Mouse (Mus musculus) macrophage (primary cell): ENCODE results near the gene Cd300lb. TPM values are rescaled to one million over a fixed set of nuclear protein-coding genes. Genes with fewer than 3 reads are reported as not detected.

Experiments
- H3K27ac ChIP-seq: fragments of 350-480 bp; formaldehyde crosslinking; 2 replicates; pipeline ENCODE4 v1.9.0; 2021
- H3K36me3 ChIP-seq: fragments of 350-480 bp; formaldehyde crosslinking; 2 replicates; pipeline ENCODE4 v1.9.0; 2021; ENCODE audit errors: inconsistent target
- H3K4me3 ChIP-seq: fragments of 350-480 bp; formaldehyde crosslinking; 2 replicates; pipeline ENCODE4 v1.9.0; 2021; ENCODE audit errors: inconsistent target
- H3K79me2 ChIP-seq: fragments of 350-480 bp; formaldehyde crosslinking; 2 replicates; pipeline ENCODE4 v1.9.0; 2021; ENCODE audit errors: inconsistent target
- WGBS: methylation state at CpG from one replicate; pipeline ENCODE4 v1.1.7; 2026; ENCODE audit warnings: inconsistent platforms; ENCODE audit not compliant: missing documents; 5-methylcytosine and 5-hydroxymethylcytosine counted together
- polyA plus RNA-seq: library from polyadenylated mRNA; stranded (reverse); fragments of 250-400 nt; gene quantifications from 3 replicates; pipeline ENCODE4 v1.2.4, GENCODE M21; 2018; ENCODE audit warnings: inconsistent platforms

Gene Cd300lb
- polyA plus RNA-seq, 1 experiment from 2014 or later, result 167 TPM

- no peak overlapping the region for H3K4me3 ChIP-seq
- peaks cover 25% of the 10 kb centered on the region; the same call in 1 of the 2 replicates for H3K36me3 ChIP-seq
- no peaks in the 10 kb centered on the region; the same call in 1 of the 2 replicates for H3K79me2 ChIP-seq
- peak overlapping the region; percentile 87 for H3K27ac ChIP-seq
- 10% methylated on average over 4 of the region's 4 CpGs for WGBS
Observed at GRCm38 (mm10) chr11:114908086-114908485, 26.1 kb downstream of the Cd300lb start.

- Histone ChIP-seq H3K79me2 (no peaks in the 10 kb centered on the region; the same call in 1 of the 2 replicates), H3K4me3 (no peak overlapping the region), H3K27ac (peak overlapping the region; percentile 87), H3K36me3 (peaks cover 29% of the 10 kb centered on the region; the same call in 1 of the 2 replicates)
- 0% methylated on average over 4 of the region's 4 CpGs for WGBS
Observed at GRCm38 (mm10) chr11:114907567-114907966, 26.6 kb downstream of the Cd300lb start.

GRCm38 (mm10) chr11:114903224-114903623, 31.0 kb downstream of the Cd300lb start:
- Histone ChIP-seq H3K4me3 (no peak overlapping the region), H3K27ac (peak overlapping the region; percentile 59), H3K36me3 (peaks cover 66% of the 10 kb centered on the region), H3K79me2 (peaks cover 32% of the 10 kb centered on the region; the same call in 1 of the 2 replicates)
- 20% methylated on average over 4 of the region's 4 CpGs for WGBS

- H3K36me3 ChIP-seq, result peaks cover 67% of the 10 kb centered on the region
- no peak overlapping the region for H3K4me3 ChIP-seq
- peaks cover 72% of the 10 kb centered on the region for H3K79me2 ChIP-seq
- WGBS, result 0% methylated on average over 1 of the region's 1 CpGs
- peak overlapping the region; percentile 96 for H3K27ac ChIP-seq
Observed at GRCm38 (mm10) chr11:114898026-114898425, 36.2 kb downstream of the Cd300lb start.

GRCm38 (mm10) chr11:114896085-114896484, 38.1 kb downstream of the Cd300lb start:
- 96% methylated on average over 2 of the region's 3 CpGs for WGBS
- Histone ChIP-seq H3K79me2 (peaks cover 88% of the 10 kb centered on the region), H3K36me3 (peaks cover 55% of the 10 kb centered on the region), H3K4me3 (no peak overlapping the region), H3K27ac (no peak overlapping the region; the same call in 1 of the 2 replicates)

GRCm38 (mm10) chr11:114890542-114890941, 43.6 kb downstream of the Cd300lb start:
- peak overlapping the region; percentile 88 for H3K4me3 ChIP-seq
- peak overlapping the region; percentile 97 for H3K27ac ChIP-seq
- peaks cover 53% of the 10 kb centered on the region for H3K79me2 ChIP-seq
- H3K36me3 ChIP-seq, result peaks cover 21% of the 10 kb centered on the region
- WGBS, result 3% methylated on average over 4 of the region's 5 CpGs

- Histone ChIP-seq H3K79me2 (peaks cover 48% of the 10 kb centered on the region), H3K36me3 (peaks cover 16% of the 10 kb centered on the region), H3K27ac (peak within 1 kb of the TSS; percentile 97), H3K4me3 (peak within 1 kb of the TSS; percentile 88)
- under 1% methylated on average over 16 of the region's 18 CpGs for WGBS
Observed at GRCm38 (mm10) chr11:114889991-114890518, 44.1 kb downstream of the Cd300lb start, which contains the start of gene Cd300a. TSS of gene Cd300a (plus strand) at chr11:114890041.

GRCm38 (mm10) chr11:114884380-114885100, 49.6 kb downstream of the Cd300lb start:
- no peaks in the 10 kb centered on the region for H3K79me2 ChIP-seq
- 56% methylated on average over 4 of the region's 4 CpGs for WGBS
- peak overlapping the region; percentile 95 for H3K27ac ChIP-seq
- H3K36me3 ChIP-seq, result no peaks in the 10 kb centered on the region
- no peak overlapping the region for H3K4me3 ChIP-seq

GRCm38 (mm10) chr11:114883251-114883789, 50.9 kb downstream of the Cd300lb start:
- 94% methylated on average over 4 of the region's 4 CpGs for WGBS
- Histone ChIP-seq H3K79me2 (no peaks in the 10 kb centered on the region), H3K27ac (peak overlapping the region; percentile 95), H3K4me3 (no peak overlapping the region), H3K36me3 (no peaks in the 10 kb centered on the region)

GRCm38 (mm10) chr11:114880589-114880988, 53.6 kb downstream of the Cd300lb start:
- Histone ChIP-seq H3K4me3 (no peak overlapping the region), H3K36me3 (no peaks in the 10 kb centered on the region), H3K27ac (peak overlapping the region; percentile 88), H3K79me2 (no peaks in the 10 kb centered on the region)
- 0% methylated on average over 1 of the region's 1 CpGs for WGBS

GRCm38 (mm10) chr11:114880185-114880584, 54.0 kb downstream of the Cd300lb start:
- Histone ChIP-seq H3K79me2 (no peaks in the 10 kb centered on the region), H3K4me3 (no peak overlapping the region), H3K27ac (peak overlapping the region; percentile 88), H3K36me3 (no peaks in the 10 kb centered on the region)

- 0% methylated on average over 2 of the region's 2 CpGs for WGBS
- Histone ChIP-seq H3K27ac (peak overlapping the region; percentile 88), H3K4me3 (no peak overlapping the region), H3K79me2 (no peaks in the 10 kb centered on the region), H3K36me3 (no peaks in the 10 kb centered on the region)
Observed at GRCm38 (mm10) chr11:114879666-114880065, 54.5 kb downstream of the Cd300lb start.

- WGBS, result 33% methylated on average over 3 of the region's 3 CpGs
- H3K4me3 ChIP-seq, result no peak overlapping the region
- H3K27ac ChIP-seq, result no peak overlapping the region
- H3K36me3 ChIP-seq, result no peaks in the 10 kb centered on the region
- H3K79me2 ChIP-seq, result no peaks in the 10 kb centered on the region
Observed at GRCm38 (mm10) chr11:114877145-114877544, 57.0 kb downstream of the Cd300lb start.

GRCm38 (mm10) chr11:114876621-114877020, 57.6 kb downstream of the Cd300lb start:
- Histone ChIP-seq H3K36me3 (no peaks in the 10 kb centered on the region), H3K79me2 (no peaks in the 10 kb centered on the region), H3K4me3 (no peak overlapping the region), H3K27ac (no peak overlapping the region)
- 88% methylated on average over 2 of the region's 2 CpGs for WGBS

- H3K36me3 ChIP-seq, result no peaks in the 10 kb centered on the region
- no peak overlapping the region for H3K4me3 ChIP-seq
- H3K79me2 ChIP-seq, result no peaks in the 10 kb centered on the region
- 76% methylated on average over 5 of the region's 7 CpGs for WGBS
- H3K27ac ChIP-seq, result no peak overlapping the region
Observed at GRCm38 (mm10) chr11:114876176-114876575, 58.0 kb downstream of the Cd300lb start.
